Mouse (Mus musculus) olfactory bulb, adult 2 months (tissue): ENCODE data around the gene Ksr2. TPM values are rescaled to one million over a fixed set of nuclear protein-coding genes. Genes with fewer than 3 reads are reported as not detected.
A peak's percentile ranks its signal among the peaks of the same experiment; 100 is the strongest.

Source experiments
- H3K27ac ChIP-seq: fragments of 200-500 bp; 2 replicates; pipeline ENCODE4 v1.5.1; 2012; ENCODE audit warnings: low read depth, low read length; ENCODE audit not compliant: insufficient read depth
- H3K4me1 ChIP-seq: fragments of 200-500 bp; 2 replicates; pipeline ENCODE4 v1.6.1; 2012; ENCODE audit warnings: low read length; ENCODE audit not compliant: control insufficient read depth, insufficient read depth
- H3K4me3 ChIP-seq: fragments of 200-500 bp; 2 replicates; pipeline ENCODE4 v1.5.1; 2012; ENCODE audit warnings: mild to moderate bottlenecking, low read depth, low read length, moderate library complexity; ENCODE audit not compliant: insufficient read depth
- CTCF ChIP-seq: fragments of 200-500 bp; IDR thresholded peaks from 2 replicates; pipeline ENCODE4 v1.5.1; 2012; ENCODE audit warnings: low read depth, mild to moderate bottlenecking, low read length, moderate library complexity; ENCODE audit not compliant: insufficient read depth
- POLR2A ChIP-seq: fragments of 200-500 bp; IDR thresholded peaks from 2 replicates; pipeline ENCODE4 v1.6.1; 2012; ENCODE audit warnings: mild to moderate bottlenecking, low read depth, low read length, moderate library complexity; ENCODE audit not compliant: insufficient read depth
- WGBS: fragments of 180-500 bp; shearing (Covaris S2); methylation state at CpG from one replicate; pipeline ENCODE4 v1.1.7; 2018; 5-methylcytosine and 5-hydroxymethylcytosine counted together
- polyA plus RNA-seq: library from polyadenylated mRNA; stranded (reverse); fragments of >200 nt; gene quantifications from 2 replicates; pipeline ENCODE4 v1.2.4, GENCODE M21; 2012; ENCODE audit warnings: low replicate concordance; ENCODE audit not compliant: missing spikeins, insufficient read depth, insufficient read length

Gene Ksr2
- polyA plus RNA-seq, 1 experiment: not detected

DNA sequence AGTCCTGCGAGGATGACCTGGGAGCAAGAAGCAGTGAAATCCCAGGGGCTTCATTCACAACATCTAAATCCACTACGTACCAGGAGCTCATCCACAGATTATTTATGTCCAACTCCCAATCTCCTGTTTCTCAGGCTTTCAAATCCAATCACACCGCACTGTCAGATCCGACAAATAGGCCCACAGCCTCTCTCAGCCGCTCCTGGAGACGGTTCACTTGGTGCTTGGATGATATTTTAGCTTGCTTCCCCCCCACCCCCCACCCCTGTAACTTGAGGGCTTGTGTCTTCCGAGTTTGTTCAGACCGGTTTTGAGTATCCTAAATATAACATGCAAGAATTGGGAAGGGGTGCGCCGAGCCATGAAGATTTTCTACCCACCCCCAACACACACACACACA lies 297.8 kb downstream of the Ksr2 start:
- TF ChIP-seq POLR2A (no peak), CTCF (no peak)
- peaks cover 37% of the 10 kb centered on the region for H3K4me1 ChIP-seq
- no peak overlapping the region for H3K27ac ChIP-seq
- no peak overlapping the region for H3K4me3 ChIP-seq
- 60% methylated on average over 10 of the region's 10 CpGs for WGBS

DNA sequence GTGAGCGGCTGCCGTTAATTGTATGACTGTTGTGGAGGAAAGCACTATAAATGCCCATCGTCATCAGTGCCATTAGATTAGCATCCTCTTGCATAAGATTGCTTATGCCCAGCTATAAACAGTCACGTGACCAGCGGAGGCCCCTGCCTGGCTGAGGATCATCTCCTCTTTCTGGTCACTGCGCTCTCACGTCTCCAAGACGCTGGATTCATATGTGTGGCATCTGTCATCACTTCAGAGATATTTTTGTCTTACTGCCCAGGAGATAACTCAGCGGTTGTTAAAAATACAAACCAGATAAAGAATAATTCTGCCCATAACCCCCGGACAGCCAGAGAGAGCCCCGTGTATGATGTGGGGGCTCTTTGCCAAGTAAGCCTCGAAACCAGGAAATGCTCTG lies 298.4 kb downstream of the Ksr2 start:
- WGBS: 57% methylated on average over 12 of the region's 12 CpGs
- TF ChIP-seq POLR2A: no peak
- no peak for TF ChIP-seq CTCF
- no peak overlapping the region for H3K27ac ChIP-seq
- no peak overlapping the region for H3K4me3 ChIP-seq
- peaks cover 42% of the 10 kb centered on the region for H3K4me1 ChIP-seq

DNA sequence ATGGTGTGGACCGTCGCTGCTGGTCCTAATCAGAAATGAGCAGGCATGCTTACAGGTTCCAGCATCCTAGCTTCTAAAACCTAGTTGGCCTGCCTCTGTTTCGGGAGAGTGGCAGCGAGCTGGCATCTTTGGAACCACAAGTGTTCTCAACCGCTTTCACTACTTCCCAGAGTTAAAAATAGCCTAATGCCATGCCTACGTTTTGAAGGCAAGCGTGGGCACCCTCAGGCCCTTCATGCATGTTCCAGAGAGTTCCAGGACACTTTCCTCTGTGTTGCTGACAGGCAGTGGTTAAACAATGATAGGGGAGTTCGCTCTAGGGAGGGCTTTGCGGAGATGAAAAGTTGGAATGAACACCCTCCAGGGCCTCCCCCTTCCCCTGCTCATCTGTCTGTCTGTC lies 303.3 kb downstream of the Ksr2 start:
- peak overlapping the region; percentile 20; the same call in 1 of the 2 replicates for H3K27ac ChIP-seq
- H3K4me1 ChIP-seq: peaks cover 21% of the 10 kb centered on the region
- no peak overlapping the region for H3K4me3 ChIP-seq
- TF ChIP-seq POLR2A (no peak), CTCF (no peak)
- WGBS: 41% methylated on average over 9 of the region's 9 CpGs

DNA sequence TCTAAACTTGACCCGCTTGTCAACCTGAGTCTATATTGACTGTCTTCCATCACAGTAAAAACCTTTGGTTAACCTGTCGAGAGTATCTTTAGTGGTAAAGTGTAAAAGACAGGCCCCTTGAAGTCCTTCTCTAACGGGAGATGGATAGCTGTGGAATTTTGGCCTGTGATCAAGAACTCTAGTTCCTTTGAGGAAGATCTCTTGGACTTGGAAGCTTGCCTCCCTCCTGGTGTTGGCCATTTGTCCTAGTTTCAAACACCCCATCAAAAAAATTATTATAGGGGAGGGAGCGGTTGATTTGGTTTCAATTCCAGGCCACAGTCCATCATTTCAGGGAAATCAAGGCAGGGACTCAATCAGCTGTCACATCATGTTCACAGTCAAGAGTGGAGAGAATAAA lies 309.5 kb downstream of the Ksr2 start:
- Histone ChIP-seq H3K4me1 (no peaks in the 10 kb centered on the region), H3K27ac (no peak overlapping the region), H3K4me3 (no peak overlapping the region)
- 92% methylated on average over 4 of the region's 4 CpGs for WGBS
- no peak for TF ChIP-seq CTCF
- no peak for TF ChIP-seq POLR2A

DNA sequence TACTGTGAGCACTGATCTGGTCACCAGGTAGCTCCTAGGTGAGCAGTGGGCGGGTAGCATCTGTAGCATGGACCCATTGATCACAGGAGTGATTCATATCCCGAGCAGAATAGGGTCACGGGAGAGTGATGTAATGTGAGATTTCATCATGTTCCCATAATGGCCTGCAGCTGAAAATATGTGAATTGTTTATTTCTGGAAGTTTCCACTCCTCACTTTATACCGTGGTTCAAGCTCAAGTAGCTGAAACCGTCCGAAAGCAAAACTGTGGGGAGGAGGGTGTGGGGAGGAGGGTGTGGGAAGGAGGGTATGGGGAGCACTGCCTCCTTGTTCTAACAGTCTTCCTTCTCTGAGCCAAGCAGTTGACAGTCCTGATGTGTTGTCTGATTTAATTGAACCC lies 312.7 kb downstream of the Ksr2 start:
- Histone ChIP-seq H3K27ac (no peak overlapping the region), H3K4me1 (peaks cover 3% of the 10 kb centered on the region; the same call in 1 of the 2 replicates), H3K4me3 (no peak overlapping the region)
- TF ChIP-seq CTCF: no peak
- TF ChIP-seq POLR2A: no peak
- 69% methylated on average over 6 of the region's 6 CpGs for WGBS

DNA sequence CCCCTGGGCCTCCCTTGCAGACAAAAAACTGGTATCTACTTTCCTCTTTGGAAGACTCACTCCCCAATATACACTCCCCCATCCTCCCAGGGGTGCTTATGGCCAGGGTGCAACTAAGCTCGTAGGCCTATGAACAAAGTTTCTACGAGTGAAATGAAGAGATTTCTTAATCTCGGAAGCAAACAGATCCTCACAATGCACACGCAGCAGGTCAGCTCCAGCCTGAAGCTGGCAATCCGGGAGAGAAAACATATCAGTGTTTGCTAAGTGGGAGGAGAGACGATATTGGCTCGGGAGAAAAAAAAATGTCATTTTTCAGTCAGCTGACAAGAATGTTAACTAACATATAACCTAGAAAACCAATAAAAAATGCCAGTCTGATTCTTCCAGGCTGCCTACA lies 313.3 kb downstream of the Ksr2 start:
- no peak for TF ChIP-seq POLR2A
- TF ChIP-seq CTCF: no peak
- no peak overlapping the region for H3K4me3 ChIP-seq
- H3K27ac ChIP-seq: no peak overlapping the region
- 78% methylated on average over 7 of the region's 7 CpGs for WGBS
- peaks cover 3% of the 10 kb centered on the region; the same call in 1 of the 2 replicates for H3K4me1 ChIP-seq

DNA sequence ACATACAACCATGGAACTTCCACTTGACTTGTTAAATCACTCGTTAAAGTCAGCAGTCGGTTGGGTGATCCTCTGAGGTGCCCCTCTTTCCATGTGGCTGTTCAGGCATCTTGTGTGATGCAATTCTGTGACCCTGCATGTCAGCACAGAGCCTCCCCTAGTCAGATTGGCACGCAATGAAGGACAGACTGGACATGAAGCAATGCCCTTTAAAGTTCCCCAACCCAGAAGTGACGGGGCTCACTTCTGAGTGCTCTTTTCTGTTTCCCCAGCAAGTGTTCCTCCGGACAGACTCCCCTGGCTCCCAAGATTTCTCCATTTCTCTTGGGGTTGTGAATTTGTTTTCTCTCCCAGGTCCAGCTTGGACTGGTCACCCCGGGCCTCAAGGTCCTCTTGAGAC lies 317.5 kb downstream of the Ksr2 start:
- no peak overlapping the region for H3K27ac ChIP-seq
- 69% methylated on average over 6 of the region's 6 CpGs for WGBS
- no peak for TF ChIP-seq POLR2A
- no peak for TF ChIP-seq CTCF
- H3K4me3 ChIP-seq: no peak overlapping the region
- peaks cover 3% of the 10 kb centered on the region; the same call in 1 of the 2 replicates for H3K4me1 ChIP-seq

DNA sequence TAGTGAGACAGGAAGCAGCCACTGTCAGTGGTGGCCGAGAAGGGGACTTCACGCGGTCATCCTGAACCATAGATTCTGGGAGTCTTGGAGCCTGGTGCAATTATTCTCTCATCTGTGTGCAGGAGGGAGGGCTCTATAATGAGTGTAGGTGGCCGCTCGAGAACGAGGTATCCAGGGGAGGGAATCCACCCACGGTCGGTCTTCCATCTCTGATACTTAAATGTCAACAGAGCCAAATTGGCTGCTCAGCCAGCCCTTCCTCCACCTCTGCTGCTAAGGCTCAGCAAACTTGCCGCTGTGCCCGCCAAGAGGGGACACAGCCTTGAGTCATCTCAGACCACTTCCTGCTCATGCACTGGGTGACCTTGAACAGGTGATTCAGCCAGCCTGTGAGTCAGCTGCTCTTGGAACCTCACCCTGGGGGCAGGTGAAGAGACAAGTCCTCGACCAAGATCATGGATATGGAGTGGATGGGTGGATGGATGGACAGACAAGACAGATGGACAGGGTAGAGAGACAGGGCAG lies 330.9 kb downstream of the Ksr2 start:
- Histone ChIP-seq H3K27ac (no peak overlapping the region), H3K4me1 (peaks cover 8% of the 10 kb centered on the region), H3K4me3 (no peak overlapping the region)
- WGBS: 61% methylated on average over 11 of the region's 11 CpGs
- TF ChIP-seq POLR2A (no peak), CTCF (no peak)

DNA sequence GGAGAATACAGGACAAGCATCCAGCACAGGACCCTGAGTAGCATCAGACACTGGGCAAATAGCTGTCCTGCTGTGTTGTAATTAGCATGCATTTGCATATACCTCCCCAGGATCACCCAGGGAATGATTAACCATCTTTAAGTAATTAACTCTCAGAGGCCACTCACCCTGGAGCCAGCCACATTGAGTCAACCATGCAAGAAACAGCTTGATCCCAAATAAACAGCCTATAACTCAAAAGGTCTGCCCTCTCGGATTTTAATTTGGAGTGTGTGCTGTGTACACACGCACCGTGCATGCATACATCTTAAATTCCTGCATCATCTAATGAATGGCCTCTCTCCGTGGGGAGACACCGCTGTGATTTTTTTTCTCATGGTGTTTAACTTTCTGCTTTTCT lies 335.6 kb downstream of the Ksr2 start:
- TF ChIP-seq POLR2A (no peak), CTCF (no peak)
- Histone ChIP-seq H3K27ac (no peak overlapping the region), H3K4me3 (no peak overlapping the region), H3K4me1 (peaks cover 8% of the 10 kb centered on the region)
- WGBS: 51% methylated on average over 5 of the region's 5 CpGs
